Mouse (Mus musculus) liver, adult 2 months (tissue): Measurements from ENCODE around the gene Cttnbp2nl. TPM values are rescaled to one million over a fixed set of nuclear protein-coding genes. Genes with fewer than 3 reads are reported as not detected.
A peak's percentile ranks its signal among the peaks of the same experiment; 100 is the strongest.

Experiments used
- DNase-seq: peaks from one replicate; pipeline ENCODE4 v3.0.0-alpha.2; 2011; ENCODE audit warnings: low read depth, low spot score; ENCODE audit errors: extremely low read depth
- H3K27ac ChIP-seq: fragments of 200-500 bp; replicated peaks from 2 replicates; pipeline ENCODE4 v1.5.1; 2012; ENCODE audit warnings: low read depth, mild to moderate bottlenecking, control low read depth, inconsistent platforms, low read length; ENCODE audit not compliant: insufficient read depth
- H3K27me3 ChIP-seq: fragments of 200-500 bp; 2 replicates; pipeline ENCODE4 v1.6.1; 2012; ENCODE audit warnings: mild to moderate bottlenecking, moderate library complexity, low read length, inconsistent platforms; ENCODE audit not compliant: control insufficient read depth, insufficient read depth
- H3K36me3 ChIP-seq: fragments of 200-500 bp; 2 replicates; pipeline ENCODE4 v1.6.1; 2012; ENCODE audit warnings: low read length, inconsistent platforms; ENCODE audit not compliant: control insufficient read depth, insufficient read depth
- H3K4me1 ChIP-seq: fragments of 200-500 bp; 2 replicates; pipeline ENCODE4 v1.6.1; 2011; ENCODE audit warnings: low read length; ENCODE audit not compliant: control insufficient read depth, insufficient read depth
- H3K4me3 ChIP-seq: fragments of 200-500 bp; 2 replicates; pipeline ENCODE4 v1.5.1; 2011; ENCODE audit warnings: low read depth, mild to moderate bottlenecking, control low read depth, low read length, moderate library complexity; ENCODE audit not compliant: insufficient read depth
- H3K79me2 ChIP-seq: fragments of 200-500 bp; 2 replicates; pipeline ENCODE4 v1.6.1; 2012; ENCODE audit warnings: inconsistent platforms, mild to moderate bottlenecking, low read length, moderate library complexity; ENCODE audit not compliant: control insufficient read depth, insufficient read depth
- H3K9ac ChIP-seq: fragments of 200-500 bp; 2 replicates; pipeline ENCODE4 v1.6.1; 2012; ENCODE audit warnings: low read depth, mild to moderate bottlenecking, control low read depth, inconsistent platforms, low read length
- CTCF ChIP-seq: fragments of 200-500 bp; IDR thresholded peaks from 2 replicates; pipeline ENCODE4 v1.5.1; 2011; ENCODE audit warnings: low read depth, low read length, control low read depth
- POLR2A ChIP-seq: fragments of 200-500 bp; IDR thresholded peaks from 2 replicates; pipeline ENCODE4 v1.6.1; 2011; ENCODE audit warnings: low read length, control low read depth; ENCODE audit not compliant: insufficient read depth; ENCODE audit errors: extremely low read depth
- WGBS: fragments of 180-500 bp; shearing (Covaris S2); methylation state at CpG from one replicate; pipeline ENCODE4 v1.1.7; 2018; 5-methylcytosine and 5-hydroxymethylcytosine counted together
- polyA plus RNA-seq: library from polyadenylated mRNA; depleted of rRNA; stranded (reverse); fragments of >200 nt; gene quantifications from 2 replicates; pipeline ENCODE4 v1.2.3, GENCODE M21; 2012
- total RNA-seq: library from RNA; depleted of rRNA; stranded (reverse); fragments of >200 nt; gene quantifications from 2 replicates; pipeline ENCODE4 v1.2.3, GENCODE M21; 2014

Gene Cttnbp2nl
- total and polyA plus RNA-seq, 2 experiments, result 0.54 to 1.8 TPM

DNA sequence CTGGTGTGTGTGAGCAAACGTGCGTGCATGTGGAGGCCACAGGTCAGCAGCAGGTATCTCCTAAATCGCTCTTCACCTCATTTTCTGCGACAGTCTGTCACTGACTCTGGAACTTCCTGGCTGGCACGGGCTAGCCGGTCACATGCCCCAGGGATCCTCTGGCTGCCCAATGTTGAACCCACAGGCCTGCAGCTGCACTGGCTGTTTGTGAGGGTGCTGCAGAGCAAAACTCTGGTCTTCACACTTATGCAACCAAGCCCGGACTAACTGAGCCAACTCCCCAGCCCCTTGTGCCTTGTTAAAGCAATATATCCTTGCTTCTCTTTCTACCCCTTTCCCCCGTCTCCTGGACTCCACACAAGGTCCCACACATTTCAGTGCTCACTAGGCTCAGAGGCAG is 5.3 kb downstream of the Cttnbp2nl start:
- Histone ChIP-seq H3K4me3 (no peak overlapping the region), H3K36me3 (no peaks in the 10 kb centered on the region), H3K9ac (0 out of 2 replicates have a peak overlapping the region, but pooled peaks have one; percentile 18), H3K27ac (peak overlapping the region; percentile 54; the same call in 1 of the 2 replicates), H3K27me3 (no peaks in the 10 kb centered on the region), H3K4me1 (0 out of 2 replicates have a peak, but pooled peaks cover 2% of the 10 kb centered on the region), H3K79me2 (peaks cover 10% of the 10 kb centered on the region; the same call in 1 of the 2 replicates)
- WGBS, result 52% methylated on average over 8 of the region's 8 CpGs
- peak; percentile 23 for DNase-seq
- TF ChIP-seq CTCF (no peak), POLR2A (no peak)

DNA sequence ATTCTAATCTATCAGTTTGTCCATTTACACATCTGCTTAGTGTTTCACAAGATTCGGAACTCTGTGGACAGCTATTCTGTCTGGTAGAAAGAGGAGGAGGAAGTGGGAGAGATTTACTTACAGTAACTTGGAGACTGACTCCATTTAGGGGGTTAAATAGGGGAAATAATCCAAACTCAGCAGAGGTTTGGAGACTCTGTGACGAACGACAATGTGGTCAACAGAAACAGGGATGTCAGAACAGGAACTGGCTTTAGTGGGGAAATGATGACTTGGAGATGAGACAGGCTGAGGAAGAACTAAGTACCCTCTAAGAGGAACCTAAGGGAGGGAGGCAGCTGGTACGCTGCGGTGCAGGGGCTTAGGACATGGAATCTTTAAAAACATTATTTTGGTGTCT is 6.1 kb downstream of the Cttnbp2nl start:
- TF ChIP-seq POLR2A, result no peak
- no peak for TF ChIP-seq CTCF
- 0 out of 2 replicates have a peak overlapping the region, but pooled peaks have one; percentile 54 for H3K27ac ChIP-seq
- WGBS, result 67% methylated on average over 5 of the region's 5 CpGs

DNA sequence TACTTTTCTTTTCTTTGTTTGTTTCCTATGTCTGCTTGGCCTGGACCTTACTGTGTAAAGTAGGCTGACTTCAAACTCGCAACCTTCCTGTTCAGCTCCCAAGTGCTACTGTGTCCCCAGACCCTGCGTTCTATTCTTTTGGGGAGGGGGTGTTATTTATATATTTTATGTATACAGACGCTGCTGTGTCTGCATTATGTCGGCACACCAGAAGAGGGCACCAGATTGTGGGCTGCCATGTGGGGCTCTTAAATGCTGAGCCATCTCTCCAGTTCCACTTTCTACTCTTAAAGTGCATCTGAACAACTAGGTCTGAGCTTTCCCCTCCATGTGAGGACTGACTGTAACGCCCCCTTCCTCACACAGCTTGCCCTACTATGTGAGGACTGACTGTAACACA is 9.2 kb downstream of the Cttnbp2nl start:
- 85% methylated on average over 5 of the region's 5 CpGs for WGBS

More for the DNA sequence above, 6.1 kb downstream of the Cttnbp2nl start:
- Histone ChIP-seq H3K79me2 (peaks cover 7% of the 10 kb centered on the region; the same call in 1 of the 2 replicates), H3K4me3 (no peak overlapping the region), H3K27me3 (no peaks in the 10 kb centered on the region), H3K4me1 (0 out of 2 replicates have a peak, but pooled peaks cover 2% of the 10 kb centered on the region), H3K36me3 (no peaks in the 10 kb centered on the region), H3K9ac (no peak overlapping the region)
- DNase-seq, result peak; percentile 58

DNA sequence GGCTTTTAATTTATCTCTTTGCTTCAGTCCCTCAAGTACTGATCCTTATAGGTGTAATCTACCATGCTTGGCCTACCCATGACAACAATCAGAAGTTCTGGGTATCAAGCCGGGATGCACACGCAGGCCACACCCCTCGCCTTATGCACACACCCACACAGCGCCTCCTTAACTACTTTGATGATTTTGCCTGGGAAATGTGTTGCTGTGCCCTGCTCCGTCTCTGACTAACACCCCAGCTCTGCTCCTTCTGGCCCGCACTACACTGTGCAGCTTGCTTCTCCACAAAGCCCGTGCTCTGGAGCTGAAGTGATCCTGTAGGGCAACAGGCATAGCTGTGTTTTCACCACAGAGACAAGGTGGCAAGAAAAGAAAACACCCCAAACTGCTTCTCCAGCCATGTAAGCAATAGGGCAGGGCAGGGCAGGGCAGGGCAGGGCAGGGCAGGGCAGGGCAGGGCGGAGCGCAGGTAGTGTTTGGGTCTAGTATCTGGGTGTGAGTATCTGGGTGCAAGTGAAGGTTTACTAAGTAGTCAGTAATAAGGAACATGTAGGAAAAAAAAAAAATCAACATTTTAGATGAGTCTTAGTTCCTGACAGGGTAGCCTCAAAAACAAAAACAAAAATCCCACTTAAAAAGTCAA is 11.8 kb downstream of the Cttnbp2nl start:
- peaks cover 2% of the 10 kb centered on the region; the same call in 1 of the 2 replicates for H3K4me1 ChIP-seq
- no peak for DNase-seq
- no peak overlapping the region for H3K9ac ChIP-seq
- 90% methylated on average over 9 of the region's 9 CpGs for WGBS
- peaks cover 5% of the 10 kb centered on the region; the same call in 1 of the 2 replicates for H3K36me3 ChIP-seq
- H3K4me3 ChIP-seq, result no peak overlapping the region
- H3K79me2 ChIP-seq, result peaks cover 3% of the 10 kb centered on the region; the same call in 1 of the 2 replicates
- no peak for TF ChIP-seq CTCF
- TF ChIP-seq POLR2A, result no peak
- H3K27me3 ChIP-seq, result no peaks in the 10 kb centered on the region
- no peak overlapping the region for H3K27ac ChIP-seq

More for the DNA sequence above, 9.2 kb downstream of the Cttnbp2nl start:
- H3K79me2 ChIP-seq, result peaks cover 8% of the 10 kb centered on the region; the same call in 1 of the 2 replicates
- DNase-seq, result no peak
- no peaks in the 10 kb centered on the region for H3K27me3 ChIP-seq
- no peaks in the 10 kb centered on the region for H3K36me3 ChIP-seq
- no peak for TF ChIP-seq CTCF
- TF ChIP-seq POLR2A, result no peak
- H3K4me3 ChIP-seq, result no peak overlapping the region
- no peak overlapping the region for H3K27ac ChIP-seq
- H3K4me1 ChIP-seq, result no peaks in the 10 kb centered on the region
- no peak overlapping the region for H3K9ac ChIP-seq

DNA sequence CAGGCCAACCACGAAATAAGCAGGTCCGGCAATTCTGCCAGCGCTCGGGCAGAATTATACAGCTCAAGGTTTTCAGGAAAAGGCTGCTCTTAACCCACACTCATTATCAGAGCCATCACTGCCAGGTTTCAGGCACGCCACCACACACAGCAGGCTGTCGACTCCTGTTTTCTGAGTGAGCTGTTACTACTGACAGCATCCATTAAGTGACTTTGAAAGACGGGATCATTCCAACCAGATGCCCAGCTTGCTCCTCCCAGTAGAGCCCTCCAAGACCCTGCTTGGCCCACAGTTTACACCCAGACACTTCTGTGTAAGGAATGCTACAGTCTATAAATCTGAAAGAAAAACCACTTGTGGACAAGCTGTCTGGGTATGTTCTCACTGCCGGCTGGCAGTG is 12.9 kb downstream of the Cttnbp2nl start:
- Histone ChIP-seq H3K79me2 (peaks cover 3% of the 10 kb centered on the region; the same call in 1 of the 2 replicates), H3K27ac (no peak overlapping the region), H3K4me1 (peaks cover 4% of the 10 kb centered on the region; the same call in 1 of the 2 replicates), H3K9ac (no peak overlapping the region), H3K27me3 (no peaks in the 10 kb centered on the region), H3K36me3 (peaks cover 7% of the 10 kb centered on the region; the same call in 1 of the 2 replicates), H3K4me3 (no peak overlapping the region)
- DNase-seq, result no peak
- TF ChIP-seq POLR2A (no peak), CTCF (no peak)
- WGBS, result 83% methylated on average over 8 of the region's 8 CpGs

DNA sequence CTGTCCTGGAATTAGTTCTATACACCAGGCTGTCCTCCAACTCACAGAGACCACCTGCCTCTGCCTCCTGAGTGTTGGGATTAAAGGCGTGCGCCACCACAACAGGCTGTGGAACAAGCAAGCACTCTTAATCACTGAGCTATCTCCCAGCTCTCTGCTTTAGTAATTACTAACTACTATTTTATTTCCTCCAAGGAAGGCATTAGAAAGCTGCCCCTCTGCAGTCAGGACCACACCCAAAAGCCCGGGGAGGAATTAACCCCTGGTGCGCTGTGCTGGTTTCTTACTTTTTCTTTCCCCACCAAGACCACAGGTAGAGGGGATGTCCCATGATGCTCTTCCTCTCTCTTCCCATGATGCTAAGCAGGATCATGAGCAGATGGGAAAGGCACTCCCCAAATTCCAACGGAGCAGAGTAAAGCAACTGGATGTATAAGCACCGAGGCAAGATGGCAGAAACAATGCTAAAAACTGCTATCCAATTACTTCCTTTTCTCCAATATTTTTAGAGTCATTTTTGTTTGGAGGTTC is 15.6 kb downstream of the Cttnbp2nl start:
- Histone ChIP-seq H3K79me2 (peaks cover 3% of the 10 kb centered on the region; the same call in 1 of the 2 replicates), H3K36me3 (peaks cover 7% of the 10 kb centered on the region; the same call in 1 of the 2 replicates), H3K4me3 (no peak overlapping the region), H3K27me3 (no peaks in the 10 kb centered on the region), H3K27ac (0 out of 2 replicates have a peak overlapping the region, but pooled peaks have one; percentile 87), H3K4me1 (peaks cover 4% of the 10 kb centered on the region; the same call in 1 of the 2 replicates), H3K9ac (no peak overlapping the region)
- no peak for DNase-seq
- 82% methylated on average over 6 of the region's 6 CpGs for WGBS
- no peak for TF ChIP-seq POLR2A
- TF ChIP-seq CTCF, result no peak
